Mouse (Mus musculus) neural tube, embryonic 10.5 days (tissue): ENCODE data around the gene Rsad1.

ENCODE experiments used
- DNase-seq: peaks from one replicate; pipeline ENCODE4 v3.0.0-alpha.2; 2017; ENCODE audit warnings: low spot score; ENCODE audit errors: extremely low spot score

Rsad1 gene

DNA sequence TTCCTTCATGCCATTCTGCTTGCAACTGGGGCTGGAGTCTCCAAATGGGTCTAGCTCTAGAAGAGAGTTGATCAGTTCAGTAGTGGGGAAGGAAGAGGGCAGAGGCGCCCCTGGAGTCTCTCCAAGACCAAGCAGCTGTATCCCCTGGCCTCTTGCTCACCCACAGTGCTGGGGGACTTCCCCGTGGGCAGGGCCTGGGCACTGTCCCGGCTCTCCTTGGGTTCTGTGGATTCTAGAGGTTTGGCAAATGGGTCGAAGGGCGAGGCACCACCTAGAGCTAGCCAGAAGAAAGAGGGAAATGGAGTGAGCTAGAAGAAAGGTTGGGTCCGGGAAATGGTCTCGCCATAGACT is 57.3 kb downstream of the Rsad1 start:
- DNase-seq, result no peak

DNA sequence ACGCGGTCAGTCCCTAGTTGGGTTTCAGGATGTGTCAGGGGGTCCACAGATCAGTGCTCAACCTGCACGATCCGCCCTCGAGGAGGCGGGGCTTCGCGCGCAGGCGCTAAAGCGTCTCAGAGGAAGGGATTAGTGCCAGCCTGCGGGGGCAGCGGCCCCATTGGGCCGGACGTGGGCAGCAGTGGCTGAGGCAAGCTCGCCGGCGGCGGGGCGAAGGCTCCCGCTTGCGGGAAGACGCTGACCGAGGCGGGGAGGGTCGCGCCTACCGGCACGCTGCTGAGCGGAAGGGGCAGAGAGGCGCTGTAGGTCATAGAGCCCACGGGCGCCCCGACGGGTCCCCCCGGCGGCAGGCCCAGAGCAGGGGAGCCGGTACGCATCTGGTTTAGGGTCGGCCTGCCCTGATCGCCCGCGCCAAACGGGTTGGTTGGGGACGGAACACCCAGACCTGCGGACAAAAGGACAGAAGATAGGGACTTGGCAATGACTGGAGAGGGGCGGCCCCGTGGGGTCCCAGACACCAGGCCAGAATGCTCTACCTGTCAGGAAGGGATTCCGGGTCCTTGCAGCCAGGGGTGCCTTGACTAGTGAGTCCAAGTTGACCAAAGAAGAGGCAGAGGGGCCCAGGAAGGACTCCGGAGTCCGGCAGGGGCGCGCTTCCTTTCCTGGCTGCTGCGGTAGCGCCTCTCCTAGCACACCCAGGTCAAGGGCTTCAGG is 57.9 kb downstream of the Rsad1 start:
- peak; percentile 55 for DNase-seq
